Mouse (Mus musculus): ENCODE measurements at regions not wholly inside any gene's neighbourhood (a gene's known extent, or its start where the extent isn't known, plus 50 kb on each side); places are given as distances from the start of the nearest gene placed in this dataset.
"Not testable (repeated sequence)": the region's sequence is repeated elsewhere in the genome, so short reads cannot be mapped to it uniquely, and the experiment has no call there.

DNA sequence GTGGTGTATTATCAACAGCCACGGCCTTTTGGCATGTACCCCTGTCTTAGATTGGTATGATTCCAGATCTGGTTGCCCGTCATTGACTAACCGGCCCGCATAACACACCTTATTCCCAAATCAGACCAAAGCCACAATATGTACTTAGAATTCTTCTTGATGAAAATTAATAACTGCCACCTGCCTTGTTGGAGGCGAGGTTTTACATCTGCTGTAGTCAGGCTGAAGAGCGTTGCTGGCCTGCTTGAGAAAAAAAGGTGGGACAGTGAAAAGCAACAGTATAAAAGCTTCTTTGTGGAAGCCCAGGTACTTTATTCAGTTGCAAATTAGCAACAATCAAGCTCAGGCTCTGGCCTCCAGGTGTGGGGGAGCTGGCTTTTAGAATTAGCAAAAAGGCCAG, 223.6 kb upstream of the Car8 start:
- H3K36me3 ChIP-seq (ENCODE audit: control insufficient read depth, insufficient read depth, low read length, poor library complexity, severe bottlenecking); DNase-seq (ENCODE audit: low read depth, low spot score); H3K27me3 ChIP-seq (ENCODE audit: control insufficient read depth, insufficient read depth, low read length, poor library complexity, severe bottlenecking): not testable (repeated sequence)

DNA sequence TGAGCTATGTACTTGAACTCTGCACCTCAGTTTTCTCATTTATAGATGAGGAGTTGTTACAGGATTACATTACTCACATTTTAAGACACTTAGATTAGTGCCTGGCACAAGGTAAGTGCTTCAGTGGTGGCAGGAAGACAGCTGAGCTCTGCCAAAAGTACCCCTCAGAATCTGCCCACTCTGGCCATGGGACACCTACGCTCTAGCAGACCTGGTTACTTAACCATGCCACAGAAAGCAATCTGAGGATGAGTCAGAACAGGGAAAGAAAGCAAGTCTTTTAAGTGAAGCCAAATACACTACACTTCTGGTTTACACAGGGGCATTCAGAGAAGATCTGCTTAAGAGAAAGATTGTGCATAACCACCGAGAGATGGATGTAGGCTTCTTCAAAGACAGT, 215.5 kb upstream of the Car8 start:
- Histone ChIP-seq H3K36me3 (ENCODE audit: control insufficient read depth, insufficient read depth, low read length, poor library complexity, severe bottlenecking) (no peaks in the 10 kb centered on the region), H3K27me3 (ENCODE audit: control insufficient read depth, insufficient read depth, low read length, poor library complexity, severe bottlenecking) (no peaks in the 10 kb centered on the region)
- DNase-seq (ENCODE audit: low read depth, low spot score), result no peak

- DNase-seq (ENCODE audit: low read depth, low spot score), result peak; percentile 63
- H3K27me3 ChIP-seq (ENCODE audit: control insufficient read depth, insufficient read depth, low read length, poor library complexity, severe bottlenecking), result no peaks in the 10 kb centered on the region
- H3K36me3 ChIP-seq (ENCODE audit: control insufficient read depth, insufficient read depth, low read length, poor library complexity, severe bottlenecking), result no peaks in the 10 kb centered on the region
Observed at GRCm38 (mm10) chr4:8432393-8432792, 193.6 kb upstream of the Car8 start.

GRCm38 (mm10) chr4:8431032-8431332, 192.1 kb upstream of the Car8 start:
- Histone ChIP-seq H3K27me3 (ENCODE audit: control insufficient read depth, insufficient read depth, low read length, poor library complexity, severe bottlenecking) (no peaks in the 10 kb centered on the region), H3K36me3 (ENCODE audit: control insufficient read depth, insufficient read depth, low read length, poor library complexity, severe bottlenecking) (no peaks in the 10 kb centered on the region)

GRCm38 (mm10) chr4:8430269-8431031, 191.6 kb upstream of the Car8 start:
- no peaks in the 10 kb centered on the region for H3K27me3 ChIP-seq (ENCODE audit: control insufficient read depth, insufficient read depth, low read length, poor library complexity, severe bottlenecking)
- no peaks in the 10 kb centered on the region for H3K36me3 ChIP-seq (ENCODE audit: control insufficient read depth, insufficient read depth, low read length, poor library complexity, severe bottlenecking)
- no peak for DNase-seq (ENCODE audit: low read depth, low spot score)

More at GRCm38 (mm10) chr4:8431032-8431332, 192.1 kb upstream of the Car8 start:
- DNase-seq (ENCODE audit: low read depth, low spot score), result no peak

- no peaks in the 10 kb centered on the region for H3K36me3 ChIP-seq (ENCODE audit: control insufficient read depth, insufficient read depth, low read length, poor library complexity, severe bottlenecking)
- DNase-seq (ENCODE audit: low read depth, low spot score), result no peak
- H3K27me3 ChIP-seq (ENCODE audit: control insufficient read depth, insufficient read depth, low read length, poor library complexity, severe bottlenecking), result no peaks in the 10 kb centered on the region
Observed at GRCm38 (mm10) chr4:8429771-8430170, 190.9 kb upstream of the Car8 start.

- peak; percentile 6 for DNase-seq (ENCODE audit: low read depth, low spot score)
- H3K36me3 ChIP-seq (ENCODE audit: control insufficient read depth, insufficient read depth, low read length, poor library complexity, severe bottlenecking), result no peaks in the 10 kb centered on the region
- H3K27me3 ChIP-seq (ENCODE audit: control insufficient read depth, insufficient read depth, low read length, poor library complexity, severe bottlenecking), result no peaks in the 10 kb centered on the region
Observed at GRCm38 (mm10) chr4:8428629-8429523, 190.0 kb upstream of the Car8 start.

DNA sequence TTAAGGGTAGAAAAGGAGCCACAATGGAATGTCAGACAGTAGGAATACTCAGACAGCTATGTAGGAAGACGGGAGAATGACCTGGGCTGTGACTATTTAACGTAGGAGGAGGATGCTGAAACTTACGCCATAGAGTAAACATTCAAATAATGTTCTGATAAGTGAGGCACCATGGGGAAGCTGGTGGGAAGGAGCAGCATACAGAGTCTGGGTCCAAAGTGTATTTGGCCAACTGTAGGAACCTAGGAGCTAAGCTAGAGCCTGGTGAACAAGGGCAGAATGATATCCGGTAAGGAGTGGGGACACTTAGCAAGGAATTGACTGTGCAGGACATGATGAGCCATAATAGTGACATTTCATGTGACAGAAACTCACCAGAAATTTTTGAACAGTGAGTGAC, 189.0 kb upstream of the Car8 start:
- H3K27me3 ChIP-seq (ENCODE audit: control insufficient read depth, insufficient read depth, low read length, poor library complexity, severe bottlenecking), result no peaks in the 10 kb centered on the region
- H3K36me3 ChIP-seq (ENCODE audit: control insufficient read depth, insufficient read depth, low read length, poor library complexity, severe bottlenecking), result no peaks in the 10 kb centered on the region
- no peak for DNase-seq (ENCODE audit: low read depth, low spot score)

DNA sequence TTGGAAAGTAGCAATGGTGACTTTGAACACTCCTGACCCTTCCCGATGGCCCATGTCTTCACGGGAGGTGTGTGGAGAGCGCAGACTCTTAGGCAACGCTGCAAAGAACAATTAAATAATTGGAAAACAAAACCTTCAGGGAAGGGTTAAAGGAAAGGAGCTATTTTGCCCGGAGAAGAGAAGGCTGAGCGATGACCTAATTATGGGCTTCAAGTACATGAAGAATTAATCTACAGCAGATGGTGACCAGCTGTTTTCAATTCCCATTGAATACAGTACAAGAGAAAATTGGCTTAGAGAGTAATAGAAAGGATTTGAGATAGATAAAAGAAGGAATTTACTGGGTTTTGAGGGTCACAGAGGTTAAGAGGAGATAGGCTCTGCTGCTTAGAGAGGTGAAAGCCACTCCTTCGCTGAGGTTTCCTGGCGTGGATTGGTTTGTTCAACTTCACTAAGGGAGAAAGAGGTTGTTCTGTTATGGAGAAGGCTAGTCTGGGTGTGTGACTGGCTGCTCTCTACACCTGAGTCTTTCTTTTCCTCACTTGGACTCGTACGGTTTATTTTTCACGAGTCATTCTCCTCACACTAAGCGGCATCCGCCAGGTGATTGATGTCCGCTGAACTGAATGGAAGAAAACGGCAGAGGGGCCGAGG, 184.7 kb upstream of the Car8 start:
- DNase-seq (ENCODE audit: low read depth, low spot score), result no peak
- Histone ChIP-seq H3K27me3 (ENCODE audit: control insufficient read depth, insufficient read depth, low read length, poor library complexity, severe bottlenecking) (no peaks in the 10 kb centered on the region), H3K36me3 (ENCODE audit: control insufficient read depth, insufficient read depth, low read length, poor library complexity, severe bottlenecking) (no peaks in the 10 kb centered on the region)

DNA sequence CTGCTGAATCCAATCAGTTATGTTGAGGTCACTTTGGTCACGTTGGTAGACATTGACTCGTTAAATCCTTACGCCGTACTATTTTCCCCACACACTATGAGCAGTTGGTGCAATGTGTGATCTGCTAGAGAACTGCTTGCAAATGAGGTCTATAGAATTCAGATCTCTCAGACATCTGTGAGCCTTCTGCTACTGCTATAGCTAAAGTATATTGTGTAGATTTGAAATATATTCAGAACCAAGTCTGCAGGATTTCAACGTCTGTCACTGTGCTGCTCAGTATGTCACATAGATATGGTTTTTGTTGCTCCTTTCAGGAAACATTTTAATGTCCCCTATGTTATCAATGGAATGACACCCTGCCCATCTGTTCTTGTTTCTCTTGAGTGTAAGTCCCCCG, 182.4 kb upstream of the Car8 start:
- DNase-seq (ENCODE audit: low read depth, low spot score), result no peak
- Histone ChIP-seq H3K36me3 (ENCODE audit: control insufficient read depth, insufficient read depth, low read length, poor library complexity, severe bottlenecking) (no peaks in the 10 kb centered on the region), H3K27me3 (ENCODE audit: control insufficient read depth, insufficient read depth, low read length, poor library complexity, severe bottlenecking) (no peaks in the 10 kb centered on the region)

DNA sequence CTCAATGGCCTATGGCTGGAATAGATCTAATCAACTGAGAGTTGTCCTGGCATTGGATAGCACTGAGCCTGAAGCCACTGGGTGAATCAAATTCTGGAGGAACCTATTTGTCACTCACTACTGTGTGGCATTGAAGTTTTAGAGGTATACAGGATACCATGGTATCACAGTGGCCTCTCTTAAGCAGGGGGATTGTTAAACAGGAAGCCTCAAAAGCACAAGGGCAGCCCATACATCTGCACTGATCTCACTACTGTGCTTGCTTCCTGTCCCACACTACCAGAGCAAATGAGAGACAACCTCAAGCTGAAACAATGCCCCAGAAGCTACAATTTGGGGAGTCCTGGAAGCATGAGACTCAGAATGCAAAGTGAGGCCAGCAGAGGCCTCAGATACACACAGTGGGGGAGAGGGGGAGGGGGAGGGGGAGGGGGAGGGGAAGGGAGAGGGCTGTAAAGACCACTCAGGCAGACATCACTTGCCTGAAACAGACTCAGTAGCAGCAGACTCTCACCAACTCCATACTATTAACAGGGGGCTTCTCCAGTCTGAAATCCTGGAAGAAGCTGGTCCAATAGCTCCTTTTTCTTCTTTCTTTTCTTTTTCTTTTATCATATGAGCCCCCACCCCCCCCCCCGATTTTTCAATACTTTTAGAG, 179.7 kb upstream of the Car8 start:
- no peak for DNase-seq (ENCODE audit: low read depth, low spot score)
- Histone ChIP-seq H3K36me3 (ENCODE audit: control insufficient read depth, insufficient read depth, low read length, poor library complexity, severe bottlenecking) (no peaks in the 10 kb centered on the region), H3K27me3 (ENCODE audit: control insufficient read depth, insufficient read depth, low read length, poor library complexity, severe bottlenecking) (no peaks in the 10 kb centered on the region)

DNA sequence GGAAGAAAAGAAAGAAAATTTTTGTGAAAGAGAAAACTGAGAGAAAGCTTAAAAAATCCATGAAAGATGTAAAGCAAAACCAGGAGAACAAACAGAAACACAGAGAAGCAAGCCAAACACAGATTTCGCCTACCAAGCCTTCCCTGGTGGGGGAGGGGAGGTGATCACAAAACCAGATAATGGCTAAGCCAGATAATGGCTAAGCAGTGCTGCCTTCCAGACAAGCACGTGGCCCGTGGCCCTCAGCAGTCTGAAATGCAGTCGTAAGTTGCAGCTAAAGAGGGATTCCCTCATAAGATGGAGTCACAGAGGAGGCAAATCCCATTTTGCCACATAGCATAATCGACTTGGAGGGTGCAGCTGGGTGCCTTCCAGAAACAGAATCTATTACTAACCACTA, 179.0 kb upstream of the Car8 start:
- no peak for DNase-seq (ENCODE audit: low read depth, low spot score)
- no peaks in the 10 kb centered on the region for H3K36me3 ChIP-seq (ENCODE audit: control insufficient read depth, insufficient read depth, low read length, poor library complexity, severe bottlenecking)
- no peaks in the 10 kb centered on the region for H3K27me3 ChIP-seq (ENCODE audit: control insufficient read depth, insufficient read depth, low read length, poor library complexity, severe bottlenecking)

- Histone ChIP-seq H3K27me3 (ENCODE audit: control insufficient read depth, insufficient read depth, low read length, poor library complexity, severe bottlenecking) (no peaks in the 10 kb centered on the region), H3K36me3 (ENCODE audit: control insufficient read depth, insufficient read depth, low read length, poor library complexity, severe bottlenecking) (no peaks in the 10 kb centered on the region)
- DNase-seq (ENCODE audit: low read depth, low spot score), result no peak
Observed at GRCm38 (mm10) chr4:8413307-8413706, 174.5 kb upstream of the Car8 start.

DNA sequence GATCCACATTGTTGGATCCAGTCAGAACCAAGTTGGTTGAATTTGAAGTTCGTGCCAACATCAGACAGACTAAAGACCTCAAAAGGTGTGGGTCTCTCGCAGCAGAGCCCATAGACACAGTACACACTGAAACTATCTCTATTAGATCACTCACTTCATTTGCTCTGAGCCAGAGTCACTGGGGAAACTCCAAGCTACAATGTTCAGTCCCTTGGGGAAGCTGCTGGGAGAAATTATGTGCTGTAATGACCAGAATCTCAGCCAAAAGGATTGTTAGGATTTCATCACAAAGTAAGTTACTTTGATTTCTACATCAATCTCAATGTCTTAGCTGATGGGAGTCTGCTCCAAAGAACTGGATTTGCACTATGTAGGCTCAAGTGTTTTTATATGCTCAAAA, 161.2 kb upstream of the Car8 start:
- Histone ChIP-seq H3K27me3 (ENCODE audit: control insufficient read depth, insufficient read depth, low read length, poor library complexity, severe bottlenecking) (no peaks in the 10 kb centered on the region), H3K36me3 (ENCODE audit: control insufficient read depth, insufficient read depth, low read length, poor library complexity, severe bottlenecking) (no peaks in the 10 kb centered on the region)
- no peak for DNase-seq (ENCODE audit: low read depth, low spot score)

DNA sequence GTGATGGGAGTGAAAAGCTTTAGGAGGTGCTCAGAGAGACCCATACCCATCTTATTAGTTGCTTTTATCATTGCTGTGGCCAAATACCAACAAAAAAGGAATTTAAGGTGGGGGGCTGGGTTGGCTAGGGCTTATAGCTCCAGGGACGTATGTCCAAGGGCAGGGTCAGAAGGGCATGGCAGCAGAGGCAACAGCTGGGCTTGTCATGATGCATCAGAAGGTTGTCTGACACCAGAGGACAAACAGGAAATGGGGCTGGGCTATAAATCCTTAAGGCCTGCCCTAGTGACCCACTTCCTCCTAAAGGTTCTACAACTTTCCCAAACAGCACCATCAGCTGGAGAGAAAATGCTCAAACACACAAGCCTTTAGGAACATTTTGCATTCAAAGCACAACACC, 160.6 kb upstream of the Car8 start:
- no peak for DNase-seq (ENCODE audit: low read depth, low spot score)
- Histone ChIP-seq H3K36me3 (ENCODE audit: control insufficient read depth, insufficient read depth, low read length, poor library complexity, severe bottlenecking) (no peaks in the 10 kb centered on the region), H3K27me3 (ENCODE audit: control insufficient read depth, insufficient read depth, low read length, poor library complexity, severe bottlenecking) (no peaks in the 10 kb centered on the region)

Data from splenic B cell, adult 2 months (primary cell).